Mouse (Mus musculus): ENCODE data around the gene Fcf1. TPM values are rescaled to one million over a fixed set of nuclear protein-coding genes. Genes with fewer than 3 reads are reported as not detected.

Fcf1 gene
- 150 and 155 TPM in 2 replicates for polyA plus RNA-seq (2015; fragmentation: Nextera tagmentation; extraction: Ambion mirVana)

DNA sequence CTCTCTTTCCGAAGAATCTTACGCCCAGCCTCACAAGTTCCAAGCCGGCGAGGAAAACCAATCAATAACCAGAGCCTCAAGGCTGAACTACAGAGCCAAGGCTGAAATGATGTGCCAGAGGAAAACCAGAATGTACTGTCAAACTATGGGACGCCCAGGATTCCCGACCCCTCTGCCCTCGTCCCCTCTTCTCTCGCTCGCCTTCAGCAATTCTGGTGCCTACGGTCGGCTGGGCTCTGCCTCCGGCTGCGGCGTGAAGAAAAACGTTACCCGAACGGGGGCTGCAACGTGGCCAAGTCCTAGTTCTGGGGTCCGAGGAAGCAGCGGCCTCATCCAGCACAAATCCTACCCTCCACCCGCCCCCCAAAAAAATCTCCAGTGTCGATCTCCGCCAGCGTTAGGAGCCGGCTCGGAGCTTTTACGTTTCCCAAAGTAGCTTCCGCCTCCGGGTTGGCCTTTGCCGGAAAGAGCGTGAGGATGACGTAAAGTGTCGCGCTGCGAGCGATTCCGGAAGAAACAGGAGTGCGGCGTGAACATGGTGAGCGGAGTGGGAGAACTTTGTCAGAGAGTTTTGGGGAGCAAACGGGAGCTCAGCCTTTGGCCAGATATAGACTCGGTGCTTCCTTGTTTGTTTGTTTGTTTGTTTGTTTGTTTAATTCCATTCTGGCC is at the start of gene Fcf1, which contains the start of gene Arel1:
Gene Fcf1, plus strand, starts transcription at position 470 of the 669 bp plus-strand sequence.
Gene Arel1, minus strand, starts transcription at position 473 of the 669 bp plus-strand sequence.

DNA sequence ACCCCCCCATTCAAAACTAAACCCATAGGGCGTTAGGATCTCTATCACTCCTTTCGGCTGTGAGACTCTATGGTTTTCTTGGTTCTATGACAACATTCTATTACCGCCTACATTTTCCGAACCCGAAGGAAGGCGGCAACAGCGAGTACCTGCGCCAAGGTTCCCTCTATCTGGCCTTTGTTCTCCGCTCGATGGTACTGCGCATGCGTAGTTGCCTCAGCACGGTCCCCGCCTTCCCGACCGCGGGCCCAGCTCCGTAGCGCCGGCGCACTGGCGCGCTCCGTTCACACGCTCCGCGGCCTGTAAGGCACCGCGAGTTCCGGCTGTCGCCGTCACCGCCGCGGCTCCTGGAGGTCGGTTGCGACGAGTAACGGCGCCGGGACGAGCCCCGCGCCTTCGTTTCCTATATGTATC is 25.4 kb downstream of the Fcf1 start, which contains the start of gene Ylpm1:
Gene Ylpm1, plus strand, starts transcription at position 239 of the 414 bp plus-strand sequence.

Other genes starting within 250 kb of the Fcf1 start
- gene Npc2, start 197.7 kb upstream of the Fcf1 start, polyA plus RNA-seq (2015; fragmentation: Nextera tagmentation; extraction: Ambion mirVana): 32.2 and 42.3 TPM in 2 replicates
- 158 and 171 TPM in 2 replicates for gene Isca2, start 197.6 kb upstream of the Fcf1 start, polyA plus RNA-seq (2015; fragmentation: Nextera tagmentation; extraction: Ambion mirVana)
- 8.6 and 10.4 TPM in 2 replicates for gene Ltbp2, start 94.4 kb upstream of the Fcf1 start, polyA plus RNA-seq (2015; fragmentation: Nextera tagmentation; extraction: Ambion mirVana)
- 12.0 and 12.6 TPM in 2 replicates for gene Arel1, start within 50 bp of the Fcf1 start, polyA plus RNA-seq (2015; fragmentation: Nextera tagmentation; extraction: Ambion mirVana)
- 16.5 and 17.2 TPM in 2 replicates for gene Ylpm1, start 25.4 kb downstream of the Fcf1 start, polyA plus RNA-seq (2015; fragmentation: Nextera tagmentation; extraction: Ambion mirVana)
- 4.5 and 4.8 TPM in 2 replicates for gene Prox2, start 139.9 kb downstream of the Fcf1 start, polyA plus RNA-seq (2015; fragmentation: Nextera tagmentation; extraction: Ambion mirVana)
- gene Dlst, start 139.9 kb downstream of the Fcf1 start, polyA plus RNA-seq (2015; fragmentation: Nextera tagmentation; extraction: Ambion mirVana): 72.5 and 78.6 TPM in 2 replicates
- 0.41 and 0.55 TPM in 2 replicates for gene Rps6kl1, start 180.4 kb downstream of the Fcf1 start, polyA plus RNA-seq (2015; fragmentation: Nextera tagmentation; extraction: Ambion mirVana)
- gene Pgf, start 206.9 kb downstream of the Fcf1 start, polyA plus RNA-seq (2015; fragmentation: Nextera tagmentation; extraction: Ambion mirVana): 1.6 and 2.3 TPM in 2 replicates
- 49.3 and 50.6 TPM in 2 replicates for gene Eif2b2, start 248.6 kb downstream of the Fcf1 start, polyA plus RNA-seq (2015; fragmentation: Nextera tagmentation; extraction: Ambion mirVana)